Mouse (Mus musculus): ENCODE data around the gene AI481877. TPM values are rescaled to one million over a fixed set of nuclear protein-coding genes. Genes with fewer than 3 reads are reported as not detected.

Gene AI481877
- polyA plus RNA-seq, 1 experiment: not detected

DNA sequence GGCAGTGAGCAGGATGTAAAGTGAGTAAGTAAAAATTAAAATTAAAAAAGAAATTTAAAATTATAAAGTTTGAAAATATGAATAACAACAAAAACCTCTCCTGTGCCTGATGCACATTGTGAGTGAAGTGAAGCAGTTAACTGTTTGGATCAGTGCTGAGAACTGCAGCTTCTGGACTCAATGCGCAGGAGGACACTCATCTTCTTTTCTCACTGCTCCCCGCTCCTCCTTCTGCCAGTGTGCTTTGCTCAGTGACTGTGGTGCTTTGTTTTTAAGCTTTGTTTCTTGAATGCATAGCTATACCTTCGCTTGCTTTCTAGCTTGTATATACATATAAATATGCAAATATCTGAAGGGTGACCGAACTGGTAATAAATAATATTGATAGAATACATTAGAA is 30.1 kb downstream of the AI481877 start:
- Histone ChIP-seq H3K4me1 (ENCODE audit: control insufficient read depth, insufficient read depth, low read length) (no peaks in the 10 kb centered on the region), H3K27me3 (ENCODE audit: control insufficient read depth, insufficient read depth, low read length) (no peaks in the 10 kb centered on the region), H3K27ac (ENCODE audit: insufficient read depth, low read length) (no peak overlapping the region), H3K4me3 (replicated peaks; ENCODE audit: insufficient read depth, low read depth, low read length) (no peak overlapping the region)
- TF ChIP-seq CTCF (IDR thresholded peaks at IDR 0.05; ENCODE audit: borderline replicate concordance, insufficient read depth, low read depth, low read length): no peak
- no peak for TF ChIP-seq POLR2A (IDR thresholded peaks at IDR 0.05; ENCODE audit: borderline replicate concordance, insufficient read depth, low read length)
- no peak for DNase-seq
- WGBS: 86% methylated on average over 4 of the region's 4 CpGs

DNA sequence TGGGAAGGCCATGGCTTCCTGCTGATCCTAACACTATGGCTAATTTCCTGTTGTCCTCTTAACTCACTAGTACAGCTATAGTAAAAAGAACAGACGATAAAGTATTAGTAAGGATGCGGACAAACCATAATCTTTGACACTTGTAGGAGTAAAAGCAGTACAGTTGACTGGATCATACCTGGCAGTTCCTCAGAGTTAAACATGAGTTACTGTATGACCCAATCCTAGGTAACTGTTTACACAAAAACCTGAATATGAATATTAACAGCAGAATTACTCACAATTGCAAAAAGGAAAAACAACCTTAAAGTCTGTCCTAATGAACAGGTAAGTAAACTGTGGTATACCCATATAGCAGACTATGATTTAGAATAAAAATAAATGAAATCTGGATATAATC is 30.9 kb downstream of the AI481877 start:
- DNase-seq: no peak
- no peaks in the 10 kb centered on the region for H3K4me1 ChIP-seq (ENCODE audit: control insufficient read depth, insufficient read depth, low read length)
- H3K4me3 ChIP-seq (replicated peaks; ENCODE audit: insufficient read depth, low read depth, low read length): no peak overlapping the region
- no peak overlapping the region for H3K27ac ChIP-seq (ENCODE audit: insufficient read depth, low read length)
- 75% methylated on average over 2 of the region's 2 CpGs for WGBS
- no peak for TF ChIP-seq CTCF (IDR thresholded peaks at IDR 0.05; ENCODE audit: borderline replicate concordance, insufficient read depth, low read depth, low read length)
- no peak for TF ChIP-seq POLR2A (IDR thresholded peaks at IDR 0.05; ENCODE audit: borderline replicate concordance, insufficient read depth, low read length)
- H3K27me3 ChIP-seq (ENCODE audit: control insufficient read depth, insufficient read depth, low read length): no peaks in the 10 kb centered on the region

DNA sequence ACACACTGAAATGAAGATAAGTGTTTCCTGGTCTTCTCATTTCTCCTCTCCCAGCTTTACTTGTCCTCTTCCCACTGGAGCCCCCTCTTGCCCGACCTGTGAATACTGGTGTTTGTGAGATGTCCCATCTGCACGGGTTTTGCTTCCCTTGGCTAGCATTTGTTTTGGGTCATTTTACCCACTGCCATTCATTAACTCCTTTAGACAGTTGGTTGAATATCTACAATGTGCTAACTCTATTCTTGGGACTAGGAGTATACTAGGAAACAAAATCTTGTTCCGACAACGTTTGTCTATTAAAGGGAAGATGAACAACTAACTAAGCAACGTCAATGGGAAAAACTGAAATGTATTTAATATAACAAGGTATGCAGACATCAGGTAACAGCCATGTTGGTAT is 32.1 kb downstream of the AI481877 start:
- TF ChIP-seq POLR2A (IDR thresholded peaks at IDR 0.05; ENCODE audit: borderline replicate concordance, insufficient read depth, low read length): no peak
- no peak for TF ChIP-seq CTCF (IDR thresholded peaks at IDR 0.05; ENCODE audit: borderline replicate concordance, insufficient read depth, low read depth, low read length)
- H3K27me3 ChIP-seq (ENCODE audit: control insufficient read depth, insufficient read depth, low read length): no peaks in the 10 kb centered on the region
- H3K27ac ChIP-seq (ENCODE audit: insufficient read depth, low read length): no peak overlapping the region

DNA sequence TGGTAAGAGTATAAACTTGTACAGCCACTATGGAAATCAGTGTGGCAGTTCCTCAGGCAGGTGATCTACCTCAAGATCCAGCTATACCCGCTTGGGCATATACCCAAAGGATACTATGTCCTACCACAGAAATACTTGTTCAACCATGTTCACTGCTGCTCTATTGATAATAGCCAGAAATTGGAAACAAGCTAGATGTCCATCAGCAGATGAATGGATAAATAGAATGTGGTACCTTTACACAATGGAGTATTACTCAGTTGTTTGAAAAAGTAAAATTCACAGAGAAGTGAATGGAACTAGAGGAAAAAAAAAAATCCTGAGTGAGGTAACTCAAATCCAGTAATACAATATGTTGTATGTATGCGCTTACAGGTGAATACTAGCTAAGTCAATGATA is 34.6 kb downstream of the AI481877 start:
- no peaks in the 10 kb centered on the region for H3K27me3 ChIP-seq (ENCODE audit: control insufficient read depth, insufficient read depth, low read length)
- no peaks in the 10 kb centered on the region for H3K4me1 ChIP-seq (ENCODE audit: control insufficient read depth, insufficient read depth, low read length)
- no peak for DNase-seq
- no peak overlapping the region for H3K4me3 ChIP-seq (replicated peaks; ENCODE audit: insufficient read depth, low read depth, low read length)
- no peak for TF ChIP-seq POLR2A (IDR thresholded peaks at IDR 0.05; ENCODE audit: borderline replicate concordance, insufficient read depth, low read length)
- TF ChIP-seq CTCF (IDR thresholded peaks at IDR 0.05; ENCODE audit: borderline replicate concordance, insufficient read depth, low read depth, low read length): no peak
- 94% methylated on average over 2 of the region's 2 CpGs for WGBS
- H3K27ac ChIP-seq (ENCODE audit: insufficient read depth, low read length): no peak overlapping the region

More for the DNA sequence above, 32.1 kb downstream of the AI481877 start:
- H3K4me1 ChIP-seq (ENCODE audit: control insufficient read depth, insufficient read depth, low read length): no peaks in the 10 kb centered on the region
- WGBS: 80% methylated on average over 5 of the region's 5 CpGs
- no peak overlapping the region for H3K4me3 ChIP-seq (replicated peaks; ENCODE audit: insufficient read depth, low read depth, low read length)
- DNase-seq: no peak

DNA sequence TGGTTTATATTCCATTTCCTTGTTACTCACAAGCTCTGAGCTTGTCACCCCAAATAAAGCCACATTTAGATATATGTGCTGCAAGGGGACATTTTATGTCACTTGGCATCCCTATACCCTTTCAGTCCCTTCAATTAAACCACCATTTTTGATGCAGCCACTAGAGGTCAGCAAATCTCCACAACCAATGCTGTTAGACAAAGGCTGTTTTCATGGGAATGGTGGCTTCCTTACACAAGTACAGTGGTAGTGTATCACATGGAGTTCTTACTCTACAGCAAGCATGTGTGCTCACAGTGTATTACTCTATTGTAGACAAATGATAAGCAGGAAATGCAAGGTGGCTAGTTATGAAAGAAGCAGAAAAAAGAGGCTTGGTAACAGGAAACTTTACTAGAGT is 42.4 kb downstream of the AI481877 start:
- Histone ChIP-seq H3K27me3 (ENCODE audit: control insufficient read depth, insufficient read depth, low read length) (no peaks in the 10 kb centered on the region), H3K4me3 (replicated peaks; ENCODE audit: insufficient read depth, low read depth, low read length) (no peak overlapping the region), H3K4me1 (ENCODE audit: control insufficient read depth, insufficient read depth, low read length) (no peaks in the 10 kb centered on the region), H3K27ac (ENCODE audit: insufficient read depth, low read length) (no peak overlapping the region)
- peak; percentile 54 to 71 for DNase-seq
- TF ChIP-seq CTCF (IDR thresholded peaks at IDR 0.05; ENCODE audit: borderline replicate concordance, insufficient read depth, low read depth, low read length) (peak; percentile 57; the same call in 1 of the 2 replicates), POLR2A (IDR thresholded peaks at IDR 0.05; ENCODE audit: borderline replicate concordance, insufficient read depth, low read length) (no peak)

DNA sequence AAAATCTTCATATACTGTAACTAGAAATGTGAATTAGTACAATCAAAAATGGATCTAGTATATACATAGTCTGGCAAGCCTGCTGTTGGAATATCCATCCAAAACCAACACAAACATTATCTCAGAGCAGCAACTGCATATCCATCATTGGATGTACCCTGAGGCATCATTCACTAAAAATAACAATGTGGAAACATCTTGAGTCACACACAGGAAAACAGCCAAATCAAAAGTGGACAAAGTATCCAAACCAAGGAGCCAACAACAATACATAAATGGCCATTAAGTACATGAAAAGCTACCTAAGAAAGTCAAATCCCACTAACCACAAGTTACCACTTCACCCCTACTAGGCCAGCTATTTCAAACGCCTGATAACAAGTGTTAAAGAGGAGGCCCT is 49.4 kb downstream of the AI481877 start:
- H3K4me3 ChIP-seq (replicated peaks; ENCODE audit: insufficient read depth, low read depth, low read length): no peak overlapping the region
- DNase-seq: no peak
- 60% methylated on average over 1 of the region's 1 CpGs for whole genome bisulfite sequencing
- H3K27ac ChIP-seq (ENCODE audit: insufficient read depth, low read length): no peak overlapping the region
- H3K27me3 ChIP-seq (ENCODE audit: control insufficient read depth, insufficient read depth, low read length): no peaks in the 10 kb centered on the region
- no peaks in the 10 kb centered on the region for H3K4me1 ChIP-seq (ENCODE audit: control insufficient read depth, insufficient read depth, low read length)
- no peak for TF ChIP-seq CTCF (IDR thresholded peaks at IDR 0.05; ENCODE audit: borderline replicate concordance, insufficient read depth, low read depth, low read length)
- TF ChIP-seq POLR2A (IDR thresholded peaks at IDR 0.05; ENCODE audit: borderline replicate concordance, insufficient read depth, low read length): no peak

DNA sequence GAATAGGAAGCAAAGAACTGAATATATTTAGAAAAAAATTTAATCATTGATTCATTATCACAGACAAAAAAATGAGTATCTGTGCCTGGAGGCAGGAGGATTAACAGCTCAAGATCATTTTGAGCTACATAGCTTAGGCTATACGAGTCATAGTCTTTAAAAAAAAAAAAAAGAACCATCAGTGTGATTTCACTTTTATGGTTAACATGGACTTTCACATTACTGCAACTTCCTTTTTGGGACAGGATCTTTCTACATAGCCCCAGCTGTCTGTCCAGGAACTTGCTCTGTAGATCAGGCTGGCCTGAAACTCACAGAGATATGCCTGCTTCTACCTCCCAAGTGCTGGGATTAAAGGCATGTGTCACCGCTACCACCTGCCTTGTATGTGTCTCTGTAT is 55.4 kb downstream of the AI481877 start:
- TF ChIP-seq POLR2A (IDR thresholded peaks at IDR 0.05; ENCODE audit: borderline replicate concordance, insufficient read depth, low read length) (no peak), CTCF (IDR thresholded peaks at IDR 0.05; ENCODE audit: borderline replicate concordance, insufficient read depth, low read depth, low read length) (no peak)
- 88% methylated on average over 2 of the region's 2 CpGs for WGBS
- DNase-seq: no peak

DNA sequence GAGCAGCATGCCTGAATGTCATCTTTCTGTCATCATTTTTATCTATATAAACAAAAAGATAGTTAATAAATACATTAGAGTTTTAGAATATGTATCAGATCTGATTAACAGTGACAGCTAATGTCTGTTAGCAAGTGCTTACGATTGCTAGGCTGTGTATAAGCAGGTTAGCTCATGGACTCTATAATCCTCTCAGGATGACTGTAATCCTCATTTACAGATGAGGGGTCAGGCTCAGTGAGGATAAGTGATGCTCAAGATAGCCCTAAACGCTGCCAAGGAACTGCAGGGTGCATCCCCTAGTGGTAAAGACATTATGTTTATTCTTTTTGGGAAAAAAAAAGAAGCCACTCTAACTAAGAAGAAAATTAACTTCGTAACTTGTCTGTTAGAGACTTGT is 69.5 kb downstream of the AI481877 start:
- Histone ChIP-seq H3K4me3 (replicated peaks; ENCODE audit: insufficient read depth, low read depth, low read length) (no peak overlapping the region), H3K27ac (ENCODE audit: insufficient read depth, low read length) (no peak overlapping the region), H3K27me3 (ENCODE audit: control insufficient read depth, insufficient read depth, low read length) (no peaks in the 10 kb centered on the region), H3K4me1 (ENCODE audit: control insufficient read depth, insufficient read depth, low read length) (no peaks in the 10 kb centered on the region)
- DNase-seq: no peak
- WGBS: 42% methylated on average over 3 of the region's 3 CpGs
- no peak for TF ChIP-seq CTCF (IDR thresholded peaks at IDR 0.05; ENCODE audit: borderline replicate concordance, insufficient read depth, low read depth, low read length)

More for the DNA sequence above, 55.4 kb downstream of the AI481877 start:
- Histone ChIP-seq H3K27ac (ENCODE audit: insufficient read depth, low read length) (no peak overlapping the region), H3K27me3 (ENCODE audit: control insufficient read depth, insufficient read depth, low read length) (no peaks in the 10 kb centered on the region), H3K4me3 (replicated peaks; ENCODE audit: insufficient read depth, low read depth, low read length) (no peak overlapping the region), H3K4me1 (ENCODE audit: control insufficient read depth, insufficient read depth, low read length) (no peaks in the 10 kb centered on the region)
